Mouse (Mus musculus) forebrain, embryonic 13.5 days (tissue): Measurements from ENCODE around the gene Cd70. TPM values are rescaled to one million over a fixed set of nuclear protein-coding genes. Genes with fewer than 3 reads are reported as not detected.
A peak's percentile ranks its signal among the peaks of the same experiment; 100 is the strongest.

ENCODE experiments used
- ATAC-seq: fragments of 200-750 bp; cut with Nextera tagmentation; 2 replicates; pipeline ENCODE4 v1.8.0; 2017
- H3K27ac ChIP-seq: fragments of 300-500 bp; sonication (generic); 2 replicates; pipeline ENCODE4 v1.5.1; 2015; ENCODE audit warnings: inconsistent platforms, mild to moderate bottlenecking, moderate library complexity
- H3K27me3 ChIP-seq: fragments of 300-500 bp; sonication (generic); 2 replicates; pipeline ENCODE4 v1.6.1; 2015; ENCODE audit warnings: mild to moderate bottlenecking, inconsistent platforms
- H3K36me3 ChIP-seq: fragments of 300-500 bp; sonication (generic); 2 replicates; pipeline ENCODE4 v1.6.1; 2015; ENCODE audit warnings: mild to moderate bottlenecking, inconsistent platforms; ENCODE audit not compliant: poor library complexity, severe bottlenecking
- H3K4me1 ChIP-seq: fragments of 300-500 bp; sonication (generic); 2 replicates; pipeline ENCODE4 v1.6.1; 2015; ENCODE audit warnings: inconsistent platforms
- H3K4me2 ChIP-seq: fragments of 300-500 bp; sonication (generic); 2 replicates; pipeline ENCODE4 v1.6.1; 2015; ENCODE audit warnings: inconsistent platforms, mild to moderate bottlenecking, moderate library complexity
- H3K4me3 ChIP-seq: fragments of 300-500 bp; sonication (generic); 2 replicates; pipeline ENCODE4 v1.5.1; 2015; ENCODE audit warnings: mild to moderate bottlenecking, inconsistent platforms
- H3K9ac ChIP-seq: fragments of 300-500 bp; sonication (generic); 2 replicates; pipeline ENCODE4 v1.6.1; 2015; ENCODE audit warnings: mild to moderate bottlenecking, inconsistent platforms
- H3K9me3 ChIP-seq: fragments of 300-500 bp; sonication (generic); replicated peaks from 2 replicates; pipeline ENCODE4 v1.6.1; 2016; ENCODE audit warnings: inconsistent platforms
- WGBS: fragments of 180-500 bp; shearing (Covaris S2); methylation state at CpG from one replicate; pipeline ENCODE4 v1.1.7; 2015; 5-methylcytosine and 5-hydroxymethylcytosine counted together
- polyA plus RNA-seq: library from polyadenylated mRNA; unstranded; fragments of >200 nt; fragmentation: Nextera tagmentation; extraction: Ambion mirVana; gene quantifications from 2 replicates; pipeline ENCODE4 v1.2.1, GENCODE M21; 2015

Gene Cd70
- polyA plus RNA-seq, 1 experiment from 2014 or later: not detected

GRCm38 (mm10) chr17:57107064-57107463 is 42.5 kb downstream of the Cd70 start:
- Histone ChIP-seq H3K4me3 (no peak overlapping the region), H3K9ac (no peak overlapping the region), H3K4me1 (peaks cover 28% of the 10 kb centered on the region), H3K27me3 (no peaks in the 10 kb centered on the region), H3K36me3 (no peaks in the 10 kb centered on the region), H3K27ac (no peak overlapping the region), H3K9me3 (no peaks in the 10 kb centered on the region), H3K4me2 (peak overlapping the region; percentile 78)
- WGBS: 92% methylated on average over 5 of the region's 5 CpGs
- no peak for ATAC-seq

- H3K27ac ChIP-seq: no peak overlapping the region
- H3K4me2 ChIP-seq: peak overlapping the region; percentile 78
- H3K9ac ChIP-seq: peak overlapping the region; percentile 86
- ATAC-seq: no peak
- H3K36me3 ChIP-seq: no peaks in the 10 kb centered on the region
- 5% methylated on average over 9 of the region's 9 CpGs for WGBS
- H3K9me3 ChIP-seq: no peaks in the 10 kb centered on the region
- no peaks in the 10 kb centered on the region for H3K27me3 ChIP-seq
- H3K4me1 ChIP-seq: peaks cover 28% of the 10 kb centered on the region
- H3K4me3 ChIP-seq: peak overlapping the region; percentile 69
These were observed 43.6 kb downstream of the Cd70 start for GRCm38 (mm10) chr17:57106035-57106368.

GRCm38 (mm10) chr17:57105181-57106034 is 44.2 kb downstream of the Cd70 start, which contains the start of gene Tnfsf9:
Tnfsf9 (plus strand) TSS chr17:57105325.
- peak within 1 kb of the TSS; percentile 86 for H3K9ac ChIP-seq
- no peaks in the 10 kb centered on the region for H3K27me3 ChIP-seq
- H3K4me1 ChIP-seq: peaks cover 28% of the 10 kb centered on the region
- H3K4me2 ChIP-seq: peak within 1 kb of the TSS; percentile 78
- H3K9me3 ChIP-seq: no peaks in the 10 kb centered on the region
- no peaks in the 10 kb centered on the region for H3K36me3 ChIP-seq
- WGBS: under 1% methylated on average over 50 of the region's 61 CpGs
- no peak within 1 kb of the TSS for H3K27ac ChIP-seq
- peak; percentile 89 for ATAC-seq
- peak within 1 kb of the TSS; percentile 69 for H3K4me3 ChIP-seq

GRCm38 (mm10) chr17:57104496-57104895 is 45.1 kb downstream of the Cd70 start:
- Histone ChIP-seq H3K4me3 (peak overlapping the region; percentile 69), H3K4me2 (peak overlapping the region; percentile 78), H3K4me1 (peaks cover 28% of the 10 kb centered on the region), H3K36me3 (no peaks in the 10 kb centered on the region), H3K27ac (no peak overlapping the region), H3K9ac (peak overlapping the region; percentile 86), H3K27me3 (no peaks in the 10 kb centered on the region), H3K9me3 (no peaks in the 10 kb centered on the region)
- ATAC-seq: 0 out of 2 replicates have a peak, but pooled peaks have one; percentile 9
- WGBS: 53% methylated on average over 4 of the region's 4 CpGs

- ATAC-seq: no peak
- no peak overlapping the region for H3K9ac ChIP-seq
These were observed 47.3 kb downstream of the Cd70 start for GRCm38 (mm10) chr17:57102276-57102675.

GRCm38 (mm10) chr17:57099629-57100325 is 49.8 kb downstream of the Cd70 start:
- Histone ChIP-seq H3K4me2 (no peak overlapping the region), H3K9ac (no peak overlapping the region), H3K27me3 (0 out of 2 replicates have a peak, but pooled peaks cover 5% of the 10 kb centered on the region), H3K4me1 (peaks cover 16% of the 10 kb centered on the region), H3K36me3 (no peaks in the 10 kb centered on the region), H3K4me3 (no peak overlapping the region), H3K27ac (no peak overlapping the region), H3K9me3 (no peaks in the 10 kb centered on the region)
- ATAC-seq: no peak
- 9% methylated on average over 10 of the region's 10 CpGs for WGBS

More at GRCm38 (mm10) chr17:57102276-57102675, 47.3 kb downstream of the Cd70 start:
- H3K27me3 ChIP-seq: no peaks in the 10 kb centered on the region
- H3K4me3 ChIP-seq: no peak overlapping the region
- H3K27ac ChIP-seq: no peak overlapping the region
- no peaks in the 10 kb centered on the region for H3K36me3 ChIP-seq
- 89% methylated on average over 2 of the region's 2 CpGs for WGBS
- no peak overlapping the region for H3K4me2 ChIP-seq
- H3K9me3 ChIP-seq: no peaks in the 10 kb centered on the region
- H3K4me1 ChIP-seq: peaks cover 22% of the 10 kb centered on the region

GRCm38 (mm10) chr17:57098321-57098720 is 51.3 kb downstream of the Cd70 start:
- no peak overlapping the region for H3K27ac ChIP-seq
- H3K4me2 ChIP-seq: no peak overlapping the region
- H3K9ac ChIP-seq: no peak overlapping the region
- WGBS: 87% methylated on average over 5 of the region's 5 CpGs
- no peak for ATAC-seq
- no peaks in the 10 kb centered on the region for H3K9me3 ChIP-seq
- H3K27me3 ChIP-seq: 0 out of 2 replicates have a peak, but pooled peaks cover 5% of the 10 kb centered on the region
- peaks cover 9% of the 10 kb centered on the region for H3K4me1 ChIP-seq
- no peaks in the 10 kb centered on the region for H3K36me3 ChIP-seq
- H3K4me3 ChIP-seq: no peak overlapping the region

- Histone ChIP-seq H3K27ac (no peak overlapping the region), H3K4me1 (peaks cover 9% of the 10 kb centered on the region), H3K27me3 (0 out of 2 replicates have a peak, but pooled peaks cover 5% of the 10 kb centered on the region), H3K36me3 (no peaks in the 10 kb centered on the region), H3K9me3 (no peaks in the 10 kb centered on the region), H3K9ac (no peak overlapping the region; the same call in 1 of the 2 replicates), H3K4me3 (peak overlapping the region; percentile 15; the same call in 1 of the 2 replicates), H3K4me2 (peak overlapping the region; percentile 54)
- peak; percentile 88 for ATAC-seq
- WGBS: 2% methylated on average over 11 of the region's 11 CpGs
These were observed 53.0 kb downstream of the Cd70 start for GRCm38 (mm10) chr17:57096623-57096920.

Other genes starting within 250 kb of the Cd70 start
- 69.5 and 70.1 TPM in 2 replicates for gene Mllt1, start 214.4 kb downstream of the Cd70 start, polyA plus RNA-seq
- not detected in 2 replicates for gene Acer1, start 167.7 kb downstream of the Cd70 start, polyA plus RNA-seq
- 171 and 183 TPM in 2 replicates for gene Clpp, start 159.5 kb downstream of the Cd70 start, polyA plus RNA-seq
- 41.0 and 41.2 TPM in 2 replicates for gene Alkbh7, start 152.4 kb downstream of the Cd70 start, polyA plus RNA-seq
- 0.43 TPM in 1 of 2 replicates, not detected in the other for gene Pspn, start 149.8 kb downstream of the Cd70 start, polyA plus RNA-seq
- 77.6 and 85.6 TPM in 2 replicates for gene Gtf2f1, start 138.5 kb downstream of the Cd70 start, polyA plus RNA-seq
- gene Gm17949, start 138.3 kb downstream of the Cd70 start, polyA plus RNA-seq: 0.52 and 0.54 TPM in 2 replicates
- 36.4 and 39.1 TPM in 2 replicates for gene Khsrp, start 118.3 kb downstream of the Cd70 start, polyA plus RNA-seq
- gene Slc25a41, start 108.1 kb downstream of the Cd70 start, polyA plus RNA-seq: not detected in 2 replicates
- gene Crb3, start 90.7 kb downstream of the Cd70 start, polyA plus RNA-seq: 0.68 and 2.1 TPM in 2 replicates
- 18.8 and 21.6 TPM in 2 replicates for gene Slc25a23, start 89.9 kb downstream of the Cd70 start, polyA plus RNA-seq
- 4.7 and 4.8 TPM in 2 replicates for gene Dennd1c, start 71.3 kb downstream of the Cd70 start, polyA plus RNA-seq
- 148 and 161 TPM in 2 replicates for gene Tubb4a, start 62.0 kb downstream of the Cd70 start, polyA plus RNA-seq
- gene Tnfsf9, start 44.5 kb downstream of the Cd70 start, polyA plus RNA-seq: 9.2 and 9.7 TPM in 2 replicates
- not detected in 2 replicates for gene Tnfsf14, start 44.4 kb upstream of the Cd70 start, polyA plus RNA-seq
- gene C3, start 78.4 kb upstream of the Cd70 start, polyA plus RNA-seq: 0.18 and 0.53 TPM in 2 replicates
- gene Gpr108, start 98.7 kb upstream of the Cd70 start, polyA plus RNA-seq: 17.8 and 20.7 TPM in 2 replicates
- 18.7 and 21.7 TPM in 2 replicates for gene Trip10, start 99.7 kb upstream of the Cd70 start, polyA plus RNA-seq
- 0.61 and 0.82 TPM in 2 replicates for gene Vav1, start 129.3 kb upstream of the Cd70 start, polyA plus RNA-seq
- 1.6 and 1.8 TPM in 2 replicates for gene Adgre1, start 208.9 kb upstream of the Cd70 start, polyA plus RNA-seq